ENCODE assay signal across 8 mouse cellular contexts in genomic region chr4:89136906-89137541, GRCm38 (mm10). TPM values are rescaled to one million over a fixed set of nuclear protein-coding genes. Genes with fewer than 3 reads are reported as not detected.
DNase-seq lines count a peak whose midpoint lies in the region; ATAC-seq and TF ChIP-seq lines count a peak whose summit lies in the region.

TSS of gene Mtap (plus strand) at chr4:89137122.

- H3K9ac ChIP-seq in heart, embryonic 13.5 days: peak within 1 kb of the TSS; percentile 94
- peak within 1 kb of the TSS; percentile 80 for H3K9ac ChIP-seq in kidney, postnatal 0 days (ENCODE audit: low read depth, low read length)
- H3K9ac ChIP-seq in liver, adult 2 months (ENCODE audit: low read depth, low read length): peak within 1 kb of the TSS; percentile 96
- peak within 1 kb of the TSS; percentile 70 for H3K9ac ChIP-seq in stomach, postnatal 0 days (ENCODE audit: low read length)

- H3K36me3 ChIP-seq in C2C12 (ENCODE audit: control insufficient read depth, insufficient read depth) (peaks cover 27% of the 10 kb centered on the region), myocyte (ENCODE audit: control insufficient read depth, insufficient read depth) (peaks cover 6% of the 10 kb centered on the region)
- H3K36me3 ChIP-seq in heart, embryonic 13.5 days: no peaks in the 10 kb centered on the region
- no peaks in the 10 kb centered on the region for H3K36me3 ChIP-seq in kidney, postnatal 0 days (ENCODE audit: insufficient read depth, low read length)
- H3K36me3 ChIP-seq in liver, adult 2 months (ENCODE audit: control insufficient read depth, insufficient read depth, low read length): no peaks in the 10 kb centered on the region
- H3K36me3 ChIP-seq in stomach, postnatal 0 days (ENCODE audit: control insufficient read depth, insufficient read depth, low read length): no peaks in the 10 kb centered on the region

- H3K79me2 ChIP-seq in C2C12 (ENCODE audit: control insufficient read depth, insufficient read depth): peaks cover 58% of the 10 kb centered on the region
- H3K79me2 ChIP-seq in liver, adult 2 months (ENCODE audit: control insufficient read depth, insufficient read depth, low read length): no peaks in the 10 kb centered on the region; the same call in 1 of the 2 replicates
- H3K79me2 ChIP-seq in myocyte (ENCODE audit: control insufficient read depth, insufficient read depth): peaks cover 56% of the 10 kb centered on the region

- peak within 1 kb of the TSS; percentile 82 for H3K4me2 ChIP-seq in heart, embryonic 13.5 days
- H3K4me2 ChIP-seq in kidney, postnatal 0 days (ENCODE audit: low read length): peak within 1 kb of the TSS; percentile 95
- H3K4me2 ChIP-seq in myocyte (ENCODE audit: low read depth): peak within 1 kb of the TSS; percentile 97
- peak within 1 kb of the TSS; percentile 99 for H3K4me2 ChIP-seq in stomach, postnatal 0 days (replicated peaks; ENCODE audit: low read depth)

- peaks cover 4% of the 10 kb centered on the region; the same call in 1 of the 2 replicates for H3K4me1 ChIP-seq in bone marrow macrophage, adult 2 months (ENCODE audit: control insufficient read depth, insufficient read depth, low read length)
- peaks cover 7% of the 10 kb centered on the region; the same call in 1 of the 2 replicates for H3K4me1 ChIP-seq in embryonic fibroblast, embryonic 13.5 days (ENCODE audit: control insufficient read depth, insufficient read depth, low read length)
- H3K4me1 ChIP-seq in heart, embryonic 13.5 days: peaks cover 46% of the 10 kb centered on the region
- H3K4me1 ChIP-seq in kidney, postnatal 0 days (replicated peaks; ENCODE audit: insufficient read depth, low read length): peaks cover 14% of the 10 kb centered on the region
- H3K4me1 ChIP-seq in liver, adult 2 months (ENCODE audit: control insufficient read depth, insufficient read depth, low read length): peaks cover 10% of the 10 kb centered on the region
- no peaks in the 10 kb centered on the region; the same call in 1 of the 2 replicates for H3K4me1 ChIP-seq in stomach, postnatal 0 days (replicated peaks; ENCODE audit: control insufficient read depth, insufficient read depth)

- peak; percentile 92 for DNase-seq in kidney, postnatal 0 days (ENCODE audit: low spot score)
- DNase-seq in liver, adult 2 months (ENCODE audit: extremely low read depth, low read depth, low spot score): peak; percentile 68
- DNase-seq in stomach, postnatal 0 days (ENCODE audit: low spot score): peak; percentile 78

- 1% methylated on average over 31 of the region's 31 CpGs for WGBS in heart, embryonic 13.5 days
- WGBS in kidney, postnatal 0 days: under 1% methylated on average over 29 of the region's 31 CpGs
- WGBS in liver, adult 2 months: under 1% methylated on average over 31 of the region's 31 CpGs
- WGBS in stomach, postnatal 0 days: 1% methylated on average over 27 of the region's 31 CpGs

- H3ac ChIP-seq in C2C12 (ENCODE audit: control insufficient read depth, insufficient read length, low read depth): peak within 1 kb of the TSS; percentile 84
- peak within 1 kb of the TSS; percentile 17 for H3ac ChIP-seq in myocyte (ENCODE audit: control insufficient read depth, insufficient read length)

- TF ChIP-seq POLR2A in bone marrow macrophage, adult 2 months (IDR thresholded peaks at IDR 0.05; ENCODE audit: borderline replicate concordance, low read depth, low read length): no peak
- peak; percentile 83 for TF ChIP-seq POLR2A in embryonic fibroblast, embryonic 13.5 days (IDR thresholded peaks at IDR 0.05; ENCODE audit: low read depth, low read length)
- peak; percentile 52; the same call in 1 of the 2 replicates for TF ChIP-seq POLR2A in liver, adult 2 months (IDR thresholded peaks at IDR 0.05; ENCODE audit: extremely low read depth, insufficient read depth, low read length)
- TF ChIP-seq POLR2A in myocyte (IDR thresholded peaks at IDR 0.05; ENCODE audit: insufficient read length, low read depth): peak; percentile 86

- peak within 1 kb of the TSS; percentile 65 for H3K27ac ChIP-seq in bone marrow macrophage, adult 2 months (ENCODE audit: insufficient read depth, low read depth, low read length)
- H3K27ac ChIP-seq in embryonic fibroblast, embryonic 13.5 days (ENCODE audit: insufficient read depth, low read length): peak within 1 kb of the TSS; percentile 44
- H3K27ac ChIP-seq in heart, embryonic 13.5 days (replicated peaks): peak within 1 kb of the TSS; percentile 94
- H3K27ac ChIP-seq in kidney, postnatal 0 days: peak within 1 kb of the TSS; percentile 87
- H3K27ac ChIP-seq in liver, adult 2 months (replicated peaks; ENCODE audit: insufficient read depth, low read depth, low read length): peak within 1 kb of the TSS; percentile 71
- H3K27ac ChIP-seq in stomach, postnatal 0 days (replicated peaks): peak within 1 kb of the TSS; percentile 89

- ATAC-seq in heart, embryonic 13.5 days (ENCODE audit: extremely low read depth, insufficient number of reproducible peaks, low FRiP score, low TSS enrichment): peak; percentile 67; the same call in 1 of the 2 replicates
- ATAC-seq in kidney, postnatal 0 days (replicated peaks; ENCODE audit: low FRiP score, low read depth): peak; percentile 91
- peak; percentile 89 for ATAC-seq in stomach, postnatal 0 days (ENCODE audit: low FRiP score, low TSS enrichment)

- H3K9me3 ChIP-seq in heart, embryonic 13.5 days: no peaks in the 10 kb centered on the region
- H3K9me3 ChIP-seq in kidney, postnatal 0 days (replicated peaks; ENCODE audit: low read length): no peaks in the 10 kb centered on the region
- no peaks in the 10 kb centered on the region for H3K9me3 ChIP-seq in stomach, postnatal 0 days (ENCODE audit: control insufficient read depth, low read length)

- H3K4me3 ChIP-seq in C2C12 (ENCODE audit: insufficient read depth, poor library complexity, severe bottlenecking): peak within 1 kb of the TSS; percentile 82
- H3K4me3 ChIP-seq in bone marrow macrophage, adult 2 months (ENCODE audit: insufficient read depth, low read length): peak within 1 kb of the TSS; percentile 91
- H3K4me3 ChIP-seq in embryonic fibroblast, embryonic 13.5 days (ENCODE audit: insufficient read depth, low read length): peak within 1 kb of the TSS; percentile 75
- H3K4me3 ChIP-seq in heart, embryonic 13.5 days: peak within 1 kb of the TSS; percentile 98
- peak within 1 kb of the TSS; percentile 83 for H3K4me3 ChIP-seq in kidney, postnatal 0 days (replicated peaks; ENCODE audit: low read depth, low read length)
- peak within 1 kb of the TSS; percentile 100 for H3K4me3 ChIP-seq in liver, adult 2 months (ENCODE audit: insufficient read depth, low read depth, low read length)
- H3K4me3 ChIP-seq in myocyte: peak within 1 kb of the TSS; percentile 87
- H3K4me3 ChIP-seq in stomach, postnatal 0 days (ENCODE audit: low read depth, low read length): peak within 1 kb of the TSS; percentile 83

- H3K27me3 ChIP-seq in C2C12 (ENCODE audit: control insufficient read depth, insufficient read depth, insufficient read length): no peaks in the 10 kb centered on the region
- no peaks in the 10 kb centered on the region for H3K27me3 ChIP-seq in heart, embryonic 13.5 days (replicated peaks)
- H3K27me3 ChIP-seq in kidney, postnatal 0 days (ENCODE audit: insufficient read depth, low read length): no peaks in the 10 kb centered on the region
- H3K27me3 ChIP-seq in liver, adult 2 months (ENCODE audit: control insufficient read depth, insufficient read depth, low read length): no peaks in the 10 kb centered on the region
- no peaks in the 10 kb centered on the region for H3K27me3 ChIP-seq in myocyte (ENCODE audit: control insufficient read depth, insufficient read depth, insufficient read length)
- no peaks in the 10 kb centered on the region for H3K27me3 ChIP-seq in stomach, postnatal 0 days (ENCODE audit: control insufficient read depth, insufficient read depth, low read length)

- no peak for TF ChIP-seq EP300 in stomach, postnatal 0 days (optimal IDR thresholded peaks at IDR 0.05)

- peaks cover 50% of the 10 kb centered on the region for H3K79me3 ChIP-seq in C2C12 (ENCODE audit: low read depth)

- TF ChIP-seq CTCF in C2C12 (IDR thresholded peaks at IDR 0.05; ENCODE audit: control insufficient read depth, insufficient read depth, insufficient read length): no peak
- TF ChIP-seq CTCF in bone marrow macrophage, adult 2 months (IDR thresholded peaks at IDR 0.05; ENCODE audit: low read depth, low read length): no peak
- TF ChIP-seq CTCF in embryonic fibroblast, embryonic 13.5 days (IDR thresholded peaks at IDR 0.05; ENCODE audit: borderline replicate concordance, insufficient read depth, low read length): no peak
- TF ChIP-seq CTCF in kidney, postnatal 0 days (IDR thresholded peaks at IDR 0.05; ENCODE audit: low read depth): no peak
- no peak for TF ChIP-seq CTCF in liver, adult 2 months (IDR thresholded peaks at IDR 0.05; ENCODE audit: low read depth, low read length)
- no peak for TF ChIP-seq CTCF in stomach, postnatal 0 days (IDR thresholded peaks at IDR 0.05; ENCODE audit: low read depth)

TF ChIP-seq in C2C12, 6 proteins besides CTCF, POLR2A, EP300 and RAD21:
- no peak for TF ChIP-seq FOSL1 (IDR thresholded peaks at IDR 0.05; ENCODE audit: insufficient read depth, low read length, poor library complexity, severe bottlenecking)

TF ChIP-seq in myocyte, 11 proteins besides CTCF, POLR2A, EP300 and RAD21:
- TF ChIP-seq MYOG (IDR thresholded peaks at IDR 0.05; ENCODE audit: control insufficient read depth in 1 of 3, insufficient read depth in 1 of 3, insufficient read length in 2 of 3, low read depth in 2 of 3) (peak in 1 of 3 experiments; percentile 29), USF1 (IDR thresholded peaks at IDR 0.05; ENCODE audit: low read depth) (no peak), TCF3 (IDR thresholded peaks at IDR 0.05; ENCODE audit: insufficient read length, low read depth) (no peak), E2F4 (IDR thresholded peaks at IDR 0.05; ENCODE audit: insufficient read depth) (peak; percentile 78), POLR2AphosphoS2 (IDR thresholded peaks at IDR 0.05; ENCODE audit: insufficient read length, low read depth) (peak; percentile 87), SRF (IDR thresholded peaks at IDR 0.05; ENCODE audit: control insufficient read depth, insufficient read length, low read depth) (no peak)

RNA-seq across cellular contexts. Expression of gene Mtap, which starts in this region (rescaled TPM):
- polyA plus RNA-seq in C2C12 (2012; fragmentation: generic; extraction: Trizol) (87.0 TPM), myocyte (2012; fragmentation: generic; extraction: Trizol) (30.0 TPM)
- polyA plus RNA-seq in bone marrow macrophage, adult 2 months (2012; ENCODE audit: insufficient read depth, insufficient read length, missing spikeins): 11.2 and 14.4 TPM in 2 replicates
- 86.7 and 92.6 TPM in 2 replicates for polyA plus RNA-seq in embryonic fibroblast, embryonic 13.5 days (2011; ENCODE audit: insufficient read length, low read depth, missing spikeins)
- polyA plus RNA-seq in heart, embryonic 13.5 days (2015; fragmentation: Nextera tagmentation; extraction: Ambion mirVana): 59.7 and 60.9 TPM in 2 replicates
- polyA plus RNA-seq in kidney, postnatal 0 days (2015; fragmentation: Nextera tagmentation; extraction: Ambion mirVana): 49.1 and 57.6 TPM in 2 replicates
- total RNA-seq in liver, adult 2 months (2014; rRNA removed): 8.4 and 9.1 TPM in 2 replicates
- polyA plus RNA-seq in liver, adult 2 months (2012; rRNA removed): 3.9 and 7.6 TPM in 2 replicates
- polyA plus RNA-seq in stomach, postnatal 0 days (2015; fragmentation: Nextera tagmentation; extraction: Ambion mirVana): 23.5 and 23.9 TPM in 2 replicates

Comparison
In these comparisons a context has a peak if more than half of its experiments do, and no peak if none do; other contexts are left out.
1. Peak in every context shown above with its lines: DNase-seq, ATAC-seq, H3K4me3 ChIP-seq and H3K27ac ChIP-seq.
2. H3K27ac ChIP-seq: peak in every context shown above with its lines; median percentile 94 in heart, embryonic 13.5 days; 89 in stomach, postnatal 0 days; 87 in kidney, postnatal 0 days; 71 in liver, adult 2 months; 65 in bone marrow macrophage, adult 2 months; 44 in embryonic fibroblast, embryonic 13.5 days.